Mouse (Mus musculus) heart, embryonic 16.5 days (tissue): ENCODE data around the gene Arid1b. TPM values are rescaled to one million over a fixed set of nuclear protein-coding genes. Genes with fewer than 3 reads are reported as not detected.
A peak's percentile ranks its signal among the peaks of the same experiment; 100 is the strongest.
"Not testable (repeated sequence)": the region's sequence is repeated elsewhere in the genome, so short reads cannot be mapped to it uniquely, and the experiment has no call there.

Experiments
- ATAC-seq: fragments of 200-750 bp; cut with Nextera tagmentation; replicated peaks from 2 replicates; pipeline ENCODE4 v1.8.0; 2017; ENCODE audit warnings: moderate number of reproducible peaks; ENCODE audit not compliant: insufficient read depth, low FRiP score; ENCODE audit errors: extremely low read depth
- H3K27ac ChIP-seq: fragments of 300-500 bp; sonication (generic); 2 replicates; pipeline ENCODE4 v1.5.1; 2014; ENCODE audit warnings: mild to moderate bottlenecking, low read length, control low read depth, moderate library complexity
- H3K27me3 ChIP-seq: fragments of 300-500 bp; sonication (generic); 2 replicates; pipeline ENCODE4 v1.6.1; 2014; ENCODE audit warnings: low read length, mixed read lengths; ENCODE audit not compliant: control insufficient read depth, insufficient read depth
- H3K36me3 ChIP-seq: fragments of 300-500 bp; sonication (generic); 2 replicates; pipeline ENCODE4 v1.6.1; 2014; ENCODE audit not compliant: control insufficient read depth, insufficient read depth
- H3K4me1 ChIP-seq: fragments of 300-500 bp; sonication (generic); 2 replicates; pipeline ENCODE4 v1.6.1; 2014; ENCODE audit warnings: low read length, mixed read lengths; ENCODE audit not compliant: control insufficient read depth, insufficient read depth
- H3K4me2 ChIP-seq: fragments of 300-500 bp; sonication (generic); 2 replicates; pipeline ENCODE4 v1.6.1; 2014; ENCODE audit warnings: low read depth, mild to moderate bottlenecking, control low read depth, low read length
- H3K4me3 ChIP-seq: fragments of 300-500 bp; sonication (generic); 2 replicates; pipeline ENCODE4 v1.5.1; 2014; ENCODE audit warnings: mild to moderate bottlenecking, control low read depth, low read length
- H3K9ac ChIP-seq: fragments of 300-500 bp; sonication (generic); 2 replicates; pipeline ENCODE4 v1.6.1; 2014; ENCODE audit warnings: low read length, control low read depth
- H3K9me3 ChIP-seq: fragments of 300-500 bp; sonication (generic); replicated peaks from 2 replicates; pipeline ENCODE4 v1.6.1; 2016; ENCODE audit warnings: low read length; ENCODE audit not compliant: control insufficient read depth
- WGBS: fragments of 180-500 bp; shearing (Covaris S2); extraction: QIAGEN DNeasy Blood & Tissue Kit; methylation state at CpG from one replicate; pipeline ENCODE4 v1.1.7; 2014; 5-methylcytosine and 5-hydroxymethylcytosine counted together
- polyA plus RNA-seq: library from polyadenylated mRNA; unstranded; fragments of >200 nt; fragmentation: Nextera tagmentation; extraction: Ambion mirVana; gene quantifications from 2 replicates; pipeline ENCODE4 v1.2.1, GENCODE M21; 2015

Arid1b gene
- polyA plus RNA-seq, 1 experiment from 2014 or later: 7.1 TPM

GRCm38 (mm10) chr17:5077996-5078395, 83.9 kb downstream of the Arid1b start:
- Histone ChIP-seq H3K9me3 (no peaks in the 10 kb centered on the region), H3K9ac (no peak overlapping the region), H3K27me3 (no peaks in the 10 kb centered on the region), H3K27ac (no peak overlapping the region), H3K36me3 (no peaks in the 10 kb centered on the region), H3K4me1 (peaks cover 42% of the 10 kb centered on the region), H3K4me3 (no peak overlapping the region), H3K4me2 (no peak overlapping the region)
- WGBS: 76% methylated on average over 9 of the region's 9 CpGs
- no peak for ATAC-seq

GRCm38 (mm10) chr17:5078576-5078975, 84.4 kb downstream of the Arid1b start:
- Histone ChIP-seq H3K27ac (no peak overlapping the region; the same call in 1 of the 2 replicates), H3K4me1 (peaks cover 45% of the 10 kb centered on the region), H3K36me3 (no peaks in the 10 kb centered on the region), H3K4me2 (no peak overlapping the region), H3K9me3 (no peaks in the 10 kb centered on the region), H3K27me3 (no peaks in the 10 kb centered on the region), H3K4me3 (no peak overlapping the region), H3K9ac (no peak overlapping the region)
- 64% methylated on average over 5 of the region's 5 CpGs for WGBS
- no peak for ATAC-seq

- Histone ChIP-seq H3K9me3 (no peaks in the 10 kb centered on the region), H3K9ac (no peak overlapping the region), H3K36me3 (no peaks in the 10 kb centered on the region), H3K27ac (no peak overlapping the region), H3K27me3 (no peaks in the 10 kb centered on the region), H3K4me1 (peaks cover 54% of the 10 kb centered on the region), H3K4me2 (no peak overlapping the region), H3K4me3 (no peak overlapping the region)
- ATAC-seq: no peak
- 62% methylated on average over 12 of the region's 12 CpGs for WGBS
These were observed 86.8 kb downstream of the Arid1b start for GRCm38 (mm10) chr17:5080884-5081419.

- WGBS: 35% methylated on average over 8 of the region's 8 CpGs
- Histone ChIP-seq H3K9ac (no peak overlapping the region), H3K27me3 (no peaks in the 10 kb centered on the region), H3K36me3 (no peaks in the 10 kb centered on the region), H3K9me3 (no peaks in the 10 kb centered on the region), H3K27ac (peak overlapping the region; percentile 14; the same call in 1 of the 2 replicates), H3K4me1 (peaks cover 60% of the 10 kb centered on the region), H3K4me3 (no peak overlapping the region), H3K4me2 (no peak overlapping the region)
- ATAC-seq: no peak
These were observed 88.1 kb downstream of the Arid1b start for GRCm38 (mm10) chr17:5082274-5082673.

GRCm38 (mm10) chr17:5083497-5083896, 89.4 kb downstream of the Arid1b start:
- Histone ChIP-seq H3K27me3 (no peaks in the 10 kb centered on the region), H3K27ac (no peak overlapping the region), H3K4me1 (peaks cover 62% of the 10 kb centered on the region), H3K4me3 (no peak overlapping the region), H3K36me3 (no peaks in the 10 kb centered on the region), H3K4me2 (no peak overlapping the region), H3K9me3 (no peaks in the 10 kb centered on the region), H3K9ac (no peak overlapping the region)
- 77% methylated on average over 3 of the region's 3 CpGs for WGBS
- ATAC-seq: no peak

GRCm38 (mm10) chr17:5084139-5084538, 90.0 kb downstream of the Arid1b start:
- Histone ChIP-seq H3K4me3 (no peak overlapping the region), H3K9me3 (no peaks in the 10 kb centered on the region), H3K36me3 (no peaks in the 10 kb centered on the region), H3K4me2 (no peak overlapping the region), H3K27me3 (no peaks in the 10 kb centered on the region), H3K4me1 (peaks cover 59% of the 10 kb centered on the region), H3K9ac (peak overlapping the region; percentile 43; the same call in 1 of the 2 replicates), H3K27ac (peak overlapping the region; percentile 13; the same call in 1 of the 2 replicates)
- WGBS: 75% methylated on average over 8 of the region's 8 CpGs
- ATAC-seq: no peak

- Histone ChIP-seq H3K4me1 (peaks cover 61% of the 10 kb centered on the region), H3K4me3 (no peak overlapping the region), H3K27me3 (no peaks in the 10 kb centered on the region), H3K27ac (no peak overlapping the region), H3K9me3 (no peaks in the 10 kb centered on the region), H3K9ac (no peak overlapping the region), H3K4me2 (no peak overlapping the region), H3K36me3 (no peaks in the 10 kb centered on the region)
- no peak for ATAC-seq
- 77% methylated on average over 6 of the region's 6 CpGs for WGBS
These were observed 90.9 kb downstream of the Arid1b start for GRCm38 (mm10) chr17:5085004-5085403.

GRCm38 (mm10) chr17:5085942-5086341, 91.8 kb downstream of the Arid1b start:
- 23% methylated on average over 5 of the region's 5 CpGs for WGBS
- H3K4me2 ChIP-seq: peak overlapping the region; percentile 45
- H3K27me3 ChIP-seq: no peaks in the 10 kb centered on the region
- H3K27ac ChIP-seq: peak overlapping the region; percentile 72
- ATAC-seq: peak; percentile 82
- H3K36me3 ChIP-seq: no peaks in the 10 kb centered on the region
- peak overlapping the region; percentile 43; the same call in 1 of the 2 replicates for H3K9ac ChIP-seq
- no peaks in the 10 kb centered on the region for H3K9me3 ChIP-seq
- H3K4me3 ChIP-seq: no peak overlapping the region
- peaks cover 62% of the 10 kb centered on the region for H3K4me1 ChIP-seq

GRCm38 (mm10) chr17:5088241-5088640, 94.1 kb downstream of the Arid1b start:
- H3K9me3 ChIP-seq, H3K4me2 ChIP-seq, H3K27ac ChIP-seq, H3K27me3 ChIP-seq, H3K9ac ChIP-seq, ATAC-seq, H3K36me3 ChIP-seq, H3K4me3 ChIP-seq: not testable (repeated sequence)
- WGBS: 67% methylated on average over 2 of the region's 2 CpGs
- H3K4me1 ChIP-seq: peaks cover 52% of the 10 kb centered on the region
